Mouse (Mus musculus) embryonic facial prominence, embryonic 15.5 days (tissue): Measurements from ENCODE around the gene Pik3r5. TPM values are rescaled to one million over a fixed set of nuclear protein-coding genes. Genes with fewer than 3 reads are reported as not detected.

Experiments used
- ATAC-seq: fragments of 200-750 bp; cut with Nextera tagmentation; 2 replicates; pipeline ENCODE4 v1.8.0; 2017; ENCODE audit warnings: low read depth, moderate TSS enrichment; ENCODE audit not compliant: insufficient number of reproducible peaks, low FRiP score, low TSS enrichment
- H3K27ac ChIP-seq: fragments of 300-500 bp; sonication (generic); replicated peaks from 2 replicates; pipeline ENCODE4 v1.5.1; 2015; ENCODE audit warnings: mild to moderate bottlenecking, inconsistent platforms
- H3K27me3 ChIP-seq: fragments of 300-500 bp; sonication (generic); 2 replicates; pipeline ENCODE4 v1.6.1; 2015; ENCODE audit warnings: inconsistent platforms
- H3K36me3 ChIP-seq: fragments of 300-500 bp; sonication (generic); 2 replicates; pipeline ENCODE4 v1.6.1; 2015; ENCODE audit warnings: mild to moderate bottlenecking, inconsistent platforms
- H3K4me1 ChIP-seq: fragments of 300-500 bp; sonication (generic); 2 replicates; pipeline ENCODE4 v1.6.1; 2015; ENCODE audit warnings: inconsistent platforms
- H3K4me2 ChIP-seq: fragments of 300-500 bp; sonication (generic); replicated peaks from 2 replicates; pipeline ENCODE4 v1.6.1; 2015; ENCODE audit warnings: mild to moderate bottlenecking, inconsistent platforms
- H3K4me3 ChIP-seq: fragments of 300-500 bp; sonication (generic); replicated peaks from 2 replicates; pipeline ENCODE4 v1.5.1; 2015; ENCODE audit warnings: mild to moderate bottlenecking, inconsistent platforms
- H3K9ac ChIP-seq: fragments of 300-500 bp; sonication (generic); 2 replicates; pipeline ENCODE4 v1.6.1; 2015; ENCODE audit warnings: inconsistent platforms
- H3K9me3 ChIP-seq: fragments of 300-500 bp; sonication (generic); replicated peaks from 2 replicates; pipeline ENCODE4 v1.6.1; 2016; ENCODE audit warnings: inconsistent platforms
- WGBS: fragments of 180-500 bp; shearing (Covaris S2); methylation state at CpG from one replicate; pipeline ENCODE4 v1.1.7; 2015; 5-methylcytosine and 5-hydroxymethylcytosine counted together
- polyA plus RNA-seq: library from polyadenylated mRNA; unstranded; fragments of >200 nt; fragmentation: Nextera tagmentation; extraction: Ambion mirVana; gene quantifications from 2 replicates; pipeline ENCODE4 v1.2.1, GENCODE M21; 2015

Pik3r5 gene
- polyA plus RNA-seq, 1 experiment from 2014 or later: 1.0 TPM

- 8% methylated on average over 8 of the region's 8 CpGs for WGBS
- H3K4me1 ChIP-seq: peaks cover 28% of the 10 kb centered on the region
Measured at GRCm38 (mm10) chr11:68389621-68390020, 42.3 kb upstream of the Pik3r5 start.

GRCm38 (mm10) chr11:68390381-68391287, 41.3 kb upstream of the Pik3r5 start:
- 12% methylated on average over 19 of the region's 19 CpGs for WGBS

More at GRCm38 (mm10) chr11:68389621-68390020, 42.3 kb upstream of the Pik3r5 start:
- no peak overlapping the region for H3K9ac ChIP-seq
- H3K36me3 ChIP-seq: no peaks in the 10 kb centered on the region
- H3K9me3 ChIP-seq: no peaks in the 10 kb centered on the region
- no peak for ATAC-seq
- no peak overlapping the region for H3K27ac ChIP-seq
- H3K4me2 ChIP-seq: no peak overlapping the region
- H3K27me3 ChIP-seq: peaks cover 92% of the 10 kb centered on the region
- H3K4me3 ChIP-seq: no peak overlapping the region

GRCm38 (mm10) chr11:68393897-68394490, 37.9 kb upstream of the Pik3r5 start:
- no peaks in the 10 kb centered on the region for H3K9me3 ChIP-seq
- H3K4me3 ChIP-seq: no peak overlapping the region
- 45% methylated on average over 2 of the region's 2 CpGs for WGBS
- H3K36me3 ChIP-seq: no peaks in the 10 kb centered on the region
- H3K9ac ChIP-seq: no peak overlapping the region
- peaks cover 93% of the 10 kb centered on the region for H3K27me3 ChIP-seq
- no peak overlapping the region for H3K4me2 ChIP-seq
- no peak overlapping the region for H3K27ac ChIP-seq
- ATAC-seq: no peak
- peaks cover 1% of the 10 kb centered on the region for H3K4me1 ChIP-seq

More at GRCm38 (mm10) chr11:68390381-68391287, 41.3 kb upstream of the Pik3r5 start:
- H3K9me3 ChIP-seq: no peaks in the 10 kb centered on the region
- no peak overlapping the region for H3K27ac ChIP-seq
- H3K36me3 ChIP-seq: no peaks in the 10 kb centered on the region
- peaks cover 92% of the 10 kb centered on the region for H3K27me3 ChIP-seq
- H3K4me2 ChIP-seq: no peak overlapping the region
- ATAC-seq: no peak
- no peak overlapping the region for H3K4me3 ChIP-seq
- H3K9ac ChIP-seq: no peak overlapping the region
- H3K4me1 ChIP-seq: peaks cover 18% of the 10 kb centered on the region

- H3K27ac ChIP-seq: no peak overlapping the region
- 43% methylated on average over 4 of the region's 4 CpGs for WGBS
- no peak overlapping the region for H3K9ac ChIP-seq
- no peak overlapping the region for H3K4me2 ChIP-seq
- H3K27me3 ChIP-seq: peaks cover 93% of the 10 kb centered on the region
- H3K4me3 ChIP-seq: no peak overlapping the region
- H3K4me1 ChIP-seq: peaks cover 9% of the 10 kb centered on the region
- no peak for ATAC-seq
- no peaks in the 10 kb centered on the region for H3K9me3 ChIP-seq
- no peaks in the 10 kb centered on the region for H3K36me3 ChIP-seq
Measured at GRCm38 (mm10) chr11:68394749-68395148, 37.2 kb upstream of the Pik3r5 start.

- Histone ChIP-seq H3K4me1 (peaks cover 17% of the 10 kb centered on the region), H3K27me3 (peaks cover 96% of the 10 kb centered on the region), H3K9me3 (no peaks in the 10 kb centered on the region), H3K36me3 (no peaks in the 10 kb centered on the region), H3K27ac (no peak overlapping the region), H3K4me3 (no peak overlapping the region), H3K9ac (no peak overlapping the region), H3K4me2 (no peak overlapping the region)
- ATAC-seq: no peak
- 42% methylated on average over 5 of the region's 5 CpGs for WGBS
Measured at GRCm38 (mm10) chr11:68395546-68395945, 36.4 kb upstream of the Pik3r5 start.

GRCm38 (mm10) chr11:68398891-68399547, 32.9 kb upstream of the Pik3r5 start:
- Histone ChIP-seq H3K9me3 (no peaks in the 10 kb centered on the region), H3K4me2 (peak overlapping the region; percentile 94), H3K4me1 (peaks cover 18% of the 10 kb centered on the region), H3K27me3 (peaks cover 80% of the 10 kb centered on the region), H3K4me3 (peak overlapping the region; percentile 45), H3K9ac (no peak overlapping the region), H3K36me3 (no peaks in the 10 kb centered on the region), H3K27ac (no peak overlapping the region)
- no peak for ATAC-seq
- WGBS: 14% methylated on average over 24 of the region's 24 CpGs

GRCm38 (mm10) chr11:68399548-68400020, 32.3 kb upstream of the Pik3r5 start:
- peaks cover 75% of the 10 kb centered on the region for H3K27me3 ChIP-seq
- H3K4me3 ChIP-seq: peak overlapping the region; percentile 45
- H3K4me2 ChIP-seq: peak overlapping the region; percentile 94
- no peak overlapping the region for H3K27ac ChIP-seq
- under 1% methylated on average over 46 of the region's 47 CpGs for WGBS
- peak overlapping the region; percentile 28 for H3K9ac ChIP-seq
- peaks cover 18% of the 10 kb centered on the region for H3K4me1 ChIP-seq
- H3K9me3 ChIP-seq: no peaks in the 10 kb centered on the region
- peak; percentile 11 for ATAC-seq
- H3K36me3 ChIP-seq: no peaks in the 10 kb centered on the region

GRCm38 (mm10) chr11:68400021-68400671, 31.8 kb upstream of the Pik3r5 start:
- H3K9ac ChIP-seq: peak overlapping the region; percentile 28
- peaks cover 18% of the 10 kb centered on the region for H3K4me1 ChIP-seq
- H3K36me3 ChIP-seq: no peaks in the 10 kb centered on the region
- no peaks in the 10 kb centered on the region for H3K9me3 ChIP-seq
- H3K27ac ChIP-seq: no peak overlapping the region
- under 1% methylated on average over 56 of the region's 57 CpGs for WGBS
- peak; percentile 45 for ATAC-seq
- H3K4me2 ChIP-seq: peak overlapping the region; percentile 94
- H3K27me3 ChIP-seq: peaks cover 69% of the 10 kb centered on the region
- peak overlapping the region; percentile 45 for H3K4me3 ChIP-seq

GRCm38 (mm10) chr11:68400727-68401219, 31.1 kb upstream of the Pik3r5 start, which contains the start of gene Ntn1:
Ntn1 (minus strand) TSS chr11:68400823.
- 12% methylated on average over 11 of the region's 11 CpGs for WGBS
- H3K9me3 ChIP-seq: no peaks in the 10 kb centered on the region

GRCm38 (mm10) chr11:68401428-68401827, 30.5 kb upstream of the Pik3r5 start:
- Histone ChIP-seq H3K27me3 (peaks cover 56% of the 10 kb centered on the region), H3K4me2 (no peak overlapping the region), H3K36me3 (no peaks in the 10 kb centered on the region), H3K4me1 (peaks cover 18% of the 10 kb centered on the region), H3K4me3 (no peak overlapping the region), H3K27ac (no peak overlapping the region), H3K9me3 (no peaks in the 10 kb centered on the region), H3K9ac (no peak overlapping the region)
- WGBS: 28% methylated on average over 5 of the region's 5 CpGs
- no peak for ATAC-seq

More at GRCm38 (mm10) chr11:68400727-68401219, 31.1 kb upstream of the Pik3r5 start, which contains the start of gene Ntn1:
- H3K36me3 ChIP-seq: no peaks in the 10 kb centered on the region
- peaks cover 63% of the 10 kb centered on the region for H3K27me3 ChIP-seq
- ATAC-seq: no peak
- H3K4me1 ChIP-seq: peaks cover 18% of the 10 kb centered on the region
- H3K4me2 ChIP-seq: peak within 1 kb of the TSS; percentile 94
- H3K27ac ChIP-seq: no peak within 1 kb of the TSS
- peak within 1 kb of the TSS; percentile 45 for H3K4me3 ChIP-seq
- H3K9ac ChIP-seq: peak within 1 kb of the TSS; percentile 28
